Mouse (Mus musculus): ENCODE measurements at regions not wholly inside any gene's neighbourhood (a gene's known extent, or its start where the extent isn't known, plus 50 kb on each side); places are given as distances from the start of the nearest gene placed in this dataset.

GRCm38 (mm10) chr19:42673133-42673532 is 60.5 kb upstream of the Loxl4 start:
- no peak for DNase-seq (ENCODE audit: low spot score in 2 of 2)

- DNase-seq (ENCODE audit: low spot score in 2 of 2), result no peak
Measured at GRCm38 (mm10) chr19:42669886-42670285, 57.3 kb upstream of the Loxl4 start.

GRCm38 (mm10) chr19:42668385-42669098 is 55.9 kb upstream of the Loxl4 start:
- peak in 1 of 2 experiments; percentile 62 for DNase-seq (ENCODE audit: low spot score in 2 of 2)

- DNase-seq (ENCODE audit: low spot score in 2 of 2), result no peak
Measured at GRCm38 (mm10) chr19:42666906-42667305, 54.3 kb upstream of the Loxl4 start.

Data from gastrocnemius, postnatal 4 days (tissue).